Mouse (Mus musculus) CD8-positive naive resting alpha-beta T cell, adult 2 months (primary cell): Measurements from ENCODE around the gene Slc29a4.

Experiments used
- DNase-seq, 2 experiments: peaks; one replicate each; pipeline ENCODE4 v3.0.0; 2022; ENCODE audit warnings: low read depth in 2 of 2, low spot score in 2 of 2

Gene Slc29a4

DNA sequence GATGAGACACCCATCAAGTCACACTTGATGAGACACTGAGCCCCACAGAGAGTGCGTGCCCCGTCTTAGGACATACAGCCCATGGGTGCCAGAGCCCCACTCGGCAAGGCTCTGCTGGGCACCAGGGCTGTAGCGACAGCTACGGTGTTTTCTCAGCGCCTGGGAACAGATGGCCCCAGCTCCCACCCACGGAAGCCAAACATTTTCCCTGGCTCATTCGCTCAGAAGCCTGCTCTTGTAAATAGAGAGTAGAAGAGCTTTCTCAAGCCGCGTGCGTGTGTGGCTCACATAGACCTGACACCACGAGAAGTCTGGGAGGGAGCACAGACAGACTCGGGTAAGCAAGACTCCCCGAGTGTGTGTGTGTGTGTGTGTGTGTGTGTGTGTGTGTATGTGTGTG, at the start of gene Slc29a4:
Gene Slc29a4 (plus strand): TSS at position 265 of the 400 bp plus-strand sequence.
- DNase-seq: no peak

DNA sequence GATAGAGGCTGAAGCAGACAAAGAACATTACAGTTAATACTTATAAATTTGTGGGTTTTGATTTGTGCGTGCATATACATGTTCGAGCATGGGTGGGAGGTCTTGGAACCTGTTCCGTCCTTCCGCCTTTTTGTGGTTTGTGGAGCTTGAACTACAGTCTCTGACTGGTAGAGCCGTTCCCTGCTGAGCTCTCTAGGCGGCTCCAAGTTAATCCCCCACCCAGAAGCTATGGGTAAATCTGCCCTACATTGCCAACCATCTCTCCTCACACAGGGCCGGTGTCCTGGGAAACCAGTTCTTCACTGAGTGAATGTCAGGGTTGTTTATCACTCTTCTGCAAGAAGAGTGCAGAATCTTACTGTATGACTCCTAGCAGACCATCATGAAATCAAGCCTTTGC, 44.1 kb upstream of the Slc29a4 start:
- no peak for DNase-seq

DNA sequence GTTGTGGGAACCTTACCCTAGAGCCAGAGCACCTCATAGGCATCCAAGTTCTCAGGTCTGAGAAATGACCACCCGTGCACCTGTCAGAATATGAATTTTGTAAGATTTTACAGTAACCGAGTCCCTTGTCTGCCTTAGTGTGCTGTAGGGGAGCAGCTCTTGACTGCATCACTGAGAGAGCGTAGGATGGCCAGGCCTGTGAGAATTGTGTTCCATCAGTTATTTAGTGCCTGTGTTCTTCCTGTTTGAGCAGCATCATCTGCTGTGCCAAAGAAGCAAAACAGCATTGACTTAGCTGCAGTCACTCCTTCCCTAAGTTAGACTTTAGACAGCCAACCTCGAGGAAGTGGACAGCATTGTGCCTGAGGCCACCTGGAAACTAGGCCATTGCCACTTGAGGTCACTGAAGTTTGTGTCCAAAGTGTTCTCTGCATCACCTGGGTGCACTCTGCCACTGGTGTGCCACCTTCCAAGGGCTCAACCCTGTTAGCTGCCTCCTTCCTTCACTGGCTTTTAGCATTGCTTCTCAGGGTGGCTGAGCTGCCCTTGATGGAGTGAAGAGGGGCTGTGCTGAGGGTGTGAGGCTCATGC, 42.8 kb upstream of the Slc29a4 start:
- no peak for DNase-seq

DNA sequence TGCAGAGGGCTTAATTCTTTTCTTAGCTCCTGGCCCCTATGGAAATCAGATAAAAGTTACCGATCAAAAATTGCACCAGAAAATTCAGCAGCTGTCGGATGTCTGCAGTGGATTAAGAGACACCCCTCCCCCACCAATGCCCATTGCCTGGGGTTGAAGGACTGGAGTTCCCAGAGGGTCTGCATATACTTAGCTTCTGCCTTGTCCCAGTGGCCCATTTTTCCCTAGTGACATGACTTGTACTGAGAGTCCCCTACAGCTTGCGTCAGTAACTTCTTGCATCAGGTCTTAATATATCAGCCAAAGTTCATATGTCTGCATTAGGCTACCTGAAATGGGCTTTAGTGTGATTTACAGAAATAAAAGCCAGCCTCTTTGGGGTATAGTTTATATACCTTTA, 41.9 kb upstream of the Slc29a4 start:
- no peak for DNase-seq

DNA sequence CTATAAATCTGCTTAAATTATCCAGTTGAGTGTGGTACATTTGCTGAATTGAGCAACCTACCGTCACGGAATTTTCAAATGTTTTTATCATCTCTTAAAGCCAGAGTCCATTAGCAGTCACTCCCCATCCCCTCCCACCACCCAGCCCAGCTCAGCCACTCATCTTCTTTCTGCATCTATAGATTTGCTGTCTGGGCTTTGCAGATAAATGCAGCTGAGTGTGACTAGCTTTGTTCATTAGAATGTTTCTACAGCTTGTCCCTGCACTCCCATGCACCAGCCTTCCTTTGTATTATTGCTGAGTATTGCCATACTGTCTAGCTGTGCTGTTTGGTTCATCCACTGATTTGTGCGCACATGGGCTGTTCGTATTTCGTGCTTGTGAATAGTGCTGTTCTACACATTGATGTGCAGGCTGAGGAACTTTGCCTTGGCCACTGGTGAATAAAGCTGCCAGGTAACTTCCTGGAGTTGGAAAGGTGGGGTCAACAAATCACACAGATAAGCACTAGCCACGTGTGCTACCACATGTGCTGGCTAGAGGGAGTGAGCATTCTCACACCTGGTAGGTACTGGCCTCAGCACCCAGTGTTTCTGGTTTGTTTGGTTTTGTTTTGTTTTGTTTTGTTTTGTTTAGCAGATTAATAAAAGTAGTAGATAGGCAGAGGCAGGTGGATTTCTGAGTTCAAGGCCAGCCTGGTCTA, 41.4 kb upstream of the Slc29a4 start:
- DNase-seq: no peak

DNA sequence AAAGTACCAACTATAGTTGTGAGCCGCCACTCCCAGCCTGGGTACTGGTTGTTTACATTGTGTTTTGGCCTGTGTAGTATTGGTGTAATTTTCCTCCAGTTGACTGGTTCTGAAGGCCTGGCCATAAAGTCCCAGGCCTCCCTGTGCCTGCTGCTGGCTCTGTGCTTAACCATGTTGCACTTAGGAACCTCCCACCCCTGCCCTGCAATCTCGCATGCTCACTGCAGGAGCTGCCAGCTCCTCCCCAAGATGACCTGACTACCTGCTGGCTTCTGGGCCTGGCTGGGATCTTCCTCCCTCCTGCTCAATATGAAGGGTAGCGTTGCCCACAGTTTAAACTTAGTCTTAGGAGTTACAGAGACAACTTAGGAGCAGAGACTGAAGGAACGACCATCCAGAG, 40.0 kb upstream of the Slc29a4 start:
- no peak for DNase-seq

DNA sequence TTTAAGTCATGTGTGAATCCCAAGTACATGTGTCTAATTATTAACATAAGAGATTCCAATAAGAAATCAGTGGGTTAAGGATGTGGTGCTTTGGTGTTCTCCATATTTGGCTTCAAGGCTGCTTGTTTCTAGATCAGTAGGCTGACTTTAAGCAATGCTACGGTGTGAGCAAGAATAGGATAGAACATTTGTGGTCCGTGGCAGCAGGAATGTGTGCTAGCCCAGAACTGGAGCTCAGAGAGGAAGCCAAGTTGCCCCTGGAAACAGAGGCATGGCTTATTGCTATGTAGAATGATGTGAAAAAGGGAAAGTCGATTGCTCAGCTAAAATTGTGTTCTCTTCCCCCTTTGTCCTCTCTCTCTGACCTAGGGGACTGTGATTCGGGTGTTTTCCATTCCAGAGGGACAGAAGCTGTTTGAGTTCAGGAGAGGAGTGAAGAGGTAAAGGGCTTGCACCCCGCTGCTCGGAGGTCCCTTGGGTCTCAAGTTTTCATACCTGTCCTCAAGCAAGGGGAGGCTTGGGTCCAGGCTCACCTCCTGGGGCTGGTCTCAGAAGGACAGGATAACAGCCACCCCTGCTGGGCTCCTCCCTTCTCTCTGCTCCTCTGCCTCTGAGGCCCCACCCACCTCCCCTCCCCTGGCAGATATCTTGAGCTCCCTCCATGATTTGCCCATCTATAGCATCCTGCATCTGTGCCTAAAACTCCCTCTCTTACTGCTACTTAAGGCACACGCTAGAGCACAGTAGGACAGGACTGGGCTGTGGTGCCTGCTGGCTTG, 31.5 kb upstream of the Slc29a4 start:
- no peak for DNase-seq

DNA sequence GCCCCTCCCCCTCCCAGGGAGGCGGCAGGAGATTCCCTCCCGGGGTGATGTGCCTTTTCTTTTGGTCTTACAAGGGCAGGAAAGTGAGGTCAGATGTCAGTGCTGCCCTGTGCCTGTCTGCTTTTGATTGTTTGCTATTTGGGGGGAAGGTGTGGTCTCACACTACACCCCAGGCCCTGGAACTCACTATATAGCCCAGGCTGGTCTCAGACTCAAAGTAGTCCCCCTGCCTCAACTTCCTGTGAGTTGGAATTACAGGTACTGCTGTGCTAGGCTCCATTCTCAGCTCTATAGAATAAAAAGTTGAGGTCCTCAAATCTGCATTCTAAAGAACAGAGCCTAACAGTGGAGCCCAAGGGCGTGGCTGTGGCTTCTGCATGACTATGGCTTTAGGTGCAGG, 24.4 kb upstream of the Slc29a4 start:
- no peak for DNase-seq

DNA sequence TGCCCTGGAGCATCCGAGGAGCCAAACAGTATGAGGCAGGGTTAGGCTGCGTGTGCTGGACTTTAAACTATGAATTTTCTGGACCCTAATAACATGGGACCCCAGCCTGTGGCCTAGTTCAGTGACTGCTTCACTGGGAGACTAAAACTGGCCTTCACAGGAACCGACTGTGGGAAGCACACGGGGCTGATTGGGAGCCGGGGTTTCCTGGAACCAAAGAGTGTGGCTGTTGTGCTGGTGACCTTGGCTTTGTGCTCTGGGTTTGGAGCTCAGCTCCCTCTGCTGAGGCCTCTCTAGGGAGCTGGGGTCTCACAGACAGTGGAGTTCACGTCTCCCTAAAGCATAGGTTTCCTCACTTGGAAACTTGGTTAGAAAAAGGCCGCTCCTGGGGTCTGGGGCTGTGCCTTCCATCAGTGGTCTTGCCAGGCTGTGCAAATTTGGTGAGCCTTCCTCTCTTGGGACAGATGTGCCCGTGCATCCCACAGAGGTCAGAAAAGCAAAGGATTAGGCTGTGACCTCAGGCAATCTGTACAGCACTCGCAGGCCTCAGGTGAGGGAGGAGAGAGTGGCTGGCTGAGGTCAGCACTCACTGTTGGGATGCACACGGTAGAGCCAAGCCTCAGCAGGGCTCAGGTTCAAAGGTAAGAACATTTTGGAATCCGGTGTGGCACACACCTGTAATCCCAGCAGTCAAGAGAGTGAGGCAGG, 23.6 kb upstream of the Slc29a4 start:
- DNase-seq: no peak

DNA sequence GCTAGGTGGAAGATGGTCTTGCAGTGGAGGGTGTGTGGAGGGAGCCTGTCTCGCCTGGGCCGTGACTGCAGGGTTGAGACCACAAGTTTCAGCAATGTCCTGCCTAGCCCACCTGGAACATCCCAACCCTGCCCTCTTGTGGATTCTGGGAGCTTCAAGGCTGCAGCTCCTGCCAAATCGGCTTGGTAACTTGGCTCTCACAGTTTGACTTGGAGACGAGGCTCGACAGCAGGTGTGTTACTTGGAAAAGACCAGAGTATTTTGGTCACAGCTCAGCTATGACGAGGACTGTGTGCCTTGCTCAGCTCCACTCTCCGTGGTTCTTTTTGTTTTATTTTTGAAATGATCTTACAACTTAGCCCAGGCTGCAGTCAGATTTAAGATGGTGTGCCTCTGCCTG, 22.6 kb upstream of the Slc29a4 start:
- DNase-seq: no peak

DNA sequence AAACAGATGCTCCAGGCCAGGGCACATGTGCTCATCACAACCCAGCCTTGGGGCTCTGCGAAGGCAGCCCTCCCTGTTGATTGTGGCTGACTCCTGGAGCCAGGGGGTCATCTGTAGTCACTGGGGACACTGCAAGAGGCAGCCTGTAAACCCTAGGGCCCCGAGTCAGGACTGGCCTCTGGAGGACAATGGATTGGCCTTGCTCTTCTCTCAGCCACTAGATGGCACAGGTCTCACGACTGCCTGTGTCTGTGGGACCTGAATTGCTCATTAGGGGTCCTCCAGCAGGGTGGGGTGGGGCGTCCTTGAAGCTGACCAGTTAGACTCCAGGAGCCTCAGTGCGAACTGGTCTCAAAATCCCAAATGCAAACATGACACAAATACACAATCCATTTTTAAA, 19.2 kb upstream of the Slc29a4 start:
- DNase-seq: no peak

DNA sequence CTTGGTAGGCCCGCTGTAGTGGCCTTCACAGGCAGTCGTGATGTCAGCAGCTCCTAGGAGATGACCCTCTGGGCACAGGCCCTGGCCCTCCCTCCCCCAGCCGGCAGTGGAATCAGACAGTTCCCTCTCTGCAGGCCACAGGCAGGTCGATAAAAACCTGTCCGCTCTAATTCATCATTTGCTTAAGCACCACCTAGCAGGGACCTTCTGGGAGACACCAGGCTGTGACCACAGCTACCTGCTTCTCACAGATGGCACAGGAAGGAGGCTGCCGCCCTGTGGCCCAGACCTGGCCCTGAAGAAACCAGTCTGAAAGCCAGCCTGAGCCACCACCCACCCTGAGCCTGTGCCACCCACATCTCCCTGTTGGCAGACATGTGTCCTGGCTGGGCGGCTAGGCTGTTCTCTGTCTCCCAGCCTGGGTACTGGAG, 14.2 kb upstream of the Slc29a4 start:
- DNase-seq: no peak

DNA sequence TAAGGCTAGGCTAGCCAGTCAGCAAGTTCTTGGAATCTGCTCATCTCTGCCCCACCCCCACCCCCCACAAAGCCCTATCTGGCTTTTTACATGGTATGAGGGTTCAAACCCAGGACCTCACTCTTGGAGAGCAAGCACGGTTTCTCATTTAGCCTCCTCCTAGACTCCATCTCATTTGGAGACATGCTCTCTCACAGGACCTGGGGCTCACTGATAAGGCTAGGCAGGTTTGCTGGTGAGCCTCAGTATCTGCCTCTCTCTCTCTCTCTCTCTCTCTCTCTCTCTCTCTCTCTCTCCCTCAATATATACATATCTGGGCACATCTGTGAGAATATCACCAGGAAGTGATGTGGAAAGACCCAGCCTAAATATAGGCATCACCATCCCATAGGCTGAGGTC, 13.2 kb upstream of the Slc29a4 start:
- DNase-seq: no peak

DNA sequence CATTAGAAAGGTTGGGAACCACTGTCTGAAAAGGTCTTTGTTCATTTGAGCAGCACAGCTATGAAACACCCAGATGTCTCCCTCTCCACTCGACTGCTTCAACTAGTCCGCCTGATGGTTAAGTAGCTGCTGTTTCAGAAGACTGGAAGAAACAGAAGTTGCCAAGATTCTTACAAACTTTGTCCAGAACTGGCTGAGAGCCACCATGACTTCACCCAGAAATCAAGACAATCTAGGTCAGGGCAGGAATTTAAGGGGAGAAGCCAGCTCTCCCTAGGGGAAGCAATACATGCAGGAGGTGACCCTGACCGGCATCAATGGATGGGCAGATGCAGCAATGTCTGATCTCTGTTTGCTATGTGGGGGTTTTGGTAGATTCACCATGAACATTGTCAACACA, 10.4 kb upstream of the Slc29a4 start:
- DNase-seq: no peak

DNA sequence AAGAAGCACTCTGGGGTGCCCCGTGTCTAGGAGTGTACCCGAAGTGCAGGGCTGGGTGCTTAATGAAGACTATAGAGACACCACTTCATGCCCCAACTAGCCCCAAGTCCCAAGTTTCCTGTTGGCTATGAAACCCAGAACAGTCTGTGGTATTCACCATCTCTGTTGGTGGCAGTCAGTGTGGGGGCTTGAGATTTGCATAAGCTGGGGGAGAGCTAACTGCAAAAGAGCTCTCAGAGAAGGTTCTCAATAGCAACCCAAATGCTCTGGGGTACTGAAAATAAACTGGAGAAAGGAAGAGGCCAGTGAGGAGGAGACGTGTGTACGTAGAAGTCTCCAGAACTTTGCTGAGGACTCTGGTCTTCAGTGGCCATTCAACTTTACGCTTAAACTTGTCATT, 9.8 kb upstream of the Slc29a4 start:
- DNase-seq: no peak

DNA sequence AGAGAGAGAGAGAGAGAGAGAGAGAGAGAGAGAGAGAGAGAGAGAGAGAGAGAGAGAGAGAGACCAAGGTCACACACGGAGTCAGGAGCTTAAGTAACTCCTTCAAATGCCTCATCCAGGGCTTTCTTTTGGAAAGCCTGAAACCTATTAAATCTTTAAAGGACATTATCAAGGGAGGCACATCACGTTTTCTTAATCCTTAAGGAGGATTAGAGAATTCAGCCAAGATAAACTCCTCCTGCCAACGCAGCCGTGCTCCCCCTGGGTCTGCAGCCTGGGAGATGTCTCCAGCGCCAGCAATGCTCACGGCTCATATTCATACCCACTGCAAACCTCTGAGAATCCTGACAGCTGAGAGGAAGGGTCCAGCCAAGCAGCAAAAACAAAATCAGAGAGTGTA, 3.4 kb upstream of the Slc29a4 start:
- DNase-seq: no peak

DNA sequence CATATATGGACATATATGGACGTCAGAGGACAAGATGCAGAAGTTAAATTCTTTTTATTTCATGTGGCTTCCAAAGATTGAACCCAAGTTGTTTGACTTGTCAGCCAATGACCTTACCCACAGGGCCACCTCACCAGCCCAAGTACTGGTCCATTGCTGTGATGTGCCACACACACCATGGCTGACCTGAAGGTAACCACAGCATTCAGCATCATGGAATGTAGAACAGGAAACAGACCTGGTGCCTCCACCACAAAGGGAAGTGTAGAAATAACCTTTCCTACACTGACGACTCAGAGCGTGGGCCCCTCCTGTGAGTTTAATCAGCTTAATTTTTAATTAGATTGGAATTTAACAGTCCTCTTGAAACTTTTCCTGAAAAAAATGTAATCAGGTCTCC, 2.0 kb upstream of the Slc29a4 start:
- DNase-seq: no peak

DNA sequence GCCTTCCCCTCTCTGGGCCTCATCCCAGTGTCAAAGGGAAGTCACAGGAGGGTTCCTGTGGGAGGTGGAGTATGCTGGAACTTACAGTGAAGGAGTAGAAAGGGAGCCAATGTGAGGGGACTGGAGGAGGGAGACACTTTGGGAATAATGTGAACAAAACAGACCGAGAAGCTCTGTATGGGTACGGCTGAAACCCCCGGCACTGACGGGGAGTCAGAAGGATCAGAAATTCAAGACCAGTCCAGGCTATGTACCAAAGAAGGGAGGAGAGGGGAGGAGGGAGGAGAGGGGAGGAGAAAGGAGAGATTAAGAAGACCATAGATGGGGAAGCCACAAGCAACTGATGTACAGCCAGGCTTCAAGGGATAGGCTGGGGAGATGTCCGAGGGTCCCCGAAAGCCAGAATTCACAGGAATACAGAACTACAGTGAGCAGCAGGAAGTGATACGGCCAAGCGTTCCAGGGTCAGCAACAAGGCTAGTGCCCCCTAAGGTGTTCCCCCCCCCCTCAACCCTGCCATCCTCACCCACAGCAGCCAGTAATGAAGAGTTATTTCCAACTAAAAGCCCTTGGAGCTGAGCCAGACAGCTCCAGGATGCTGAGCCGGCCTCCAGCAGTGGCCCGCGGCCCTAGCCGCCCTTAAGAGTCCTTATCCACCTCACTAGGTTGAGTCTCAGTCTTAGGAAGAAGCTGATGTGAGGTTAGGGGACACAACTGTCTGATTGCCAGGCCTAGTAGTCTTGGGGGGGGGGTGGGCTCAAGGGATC, 842 bp downstream of the Slc29a4 start:
- DNase-seq: no peak

DNA sequence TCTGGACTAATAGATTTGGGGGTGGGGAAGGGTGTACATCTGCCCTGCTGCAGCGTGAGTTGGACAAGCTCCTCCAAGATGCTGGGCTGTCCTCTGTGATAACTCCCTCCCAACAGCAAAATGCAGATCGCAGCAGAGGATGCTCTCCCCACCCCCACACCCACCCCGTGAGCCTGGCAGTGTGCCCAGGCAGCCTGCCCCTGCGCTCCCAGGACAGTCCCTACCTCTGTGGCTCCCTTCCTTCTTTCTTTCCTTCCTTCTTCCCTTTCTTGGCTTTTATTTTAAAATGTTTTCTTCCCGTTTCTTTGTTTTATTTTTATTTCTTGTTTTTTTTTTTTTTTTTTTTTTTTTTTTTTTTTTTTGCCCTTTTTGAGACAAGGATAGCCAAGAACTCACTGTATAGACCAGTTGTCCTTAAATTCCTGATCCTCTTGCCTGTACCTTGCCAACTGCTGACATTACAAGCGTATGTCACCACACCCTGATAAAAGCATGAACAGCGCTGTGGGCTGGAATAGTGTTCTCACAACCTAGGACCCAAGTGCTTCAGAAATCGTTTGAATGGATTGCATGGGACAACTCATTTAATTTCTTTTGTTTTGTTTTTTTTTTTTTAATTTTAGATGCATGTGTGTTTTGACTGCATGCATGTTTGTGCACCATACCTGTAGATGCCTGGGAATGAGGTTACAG, 1.6 kb downstream of the Slc29a4 start:
- no peak for DNase-seq

DNA sequence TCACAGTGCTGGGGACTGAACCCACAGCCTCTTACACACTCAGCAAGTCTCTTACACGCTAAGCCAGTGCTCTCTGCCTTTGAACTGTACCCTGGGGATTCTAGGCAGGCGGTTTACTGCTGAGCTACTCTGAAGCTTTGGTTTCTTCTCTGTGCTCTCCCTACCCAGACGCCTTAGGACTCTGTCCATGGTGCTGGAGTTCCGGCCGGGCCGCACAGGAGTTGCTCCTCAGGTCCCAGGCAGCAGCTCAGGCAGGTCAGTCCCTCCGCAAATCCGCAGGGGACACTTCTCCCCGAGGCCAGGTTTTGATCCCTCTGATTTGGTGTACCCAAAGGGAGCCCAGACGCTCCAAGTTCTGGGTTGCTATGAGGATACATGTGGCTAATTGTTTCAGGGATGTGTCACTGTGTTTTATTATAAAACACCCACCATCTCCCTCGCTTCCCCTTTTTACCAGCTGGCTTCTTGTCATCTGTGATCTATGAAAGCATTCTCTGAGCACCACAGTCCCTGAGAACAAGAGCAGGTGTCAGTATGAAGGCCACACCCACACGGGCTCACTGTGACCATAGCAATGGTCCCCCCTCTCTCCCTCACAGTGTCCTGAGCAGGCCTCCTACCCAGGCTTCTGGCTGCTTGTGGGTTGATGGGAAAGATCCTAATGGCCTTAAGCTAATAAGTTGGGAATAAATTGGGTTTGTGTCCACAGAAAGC, 2.5 kb downstream of the Slc29a4 start:
- no peak for DNase-seq
